ENCODE assay signal across 11 mouse cellular contexts in the genomic region with DNA sequence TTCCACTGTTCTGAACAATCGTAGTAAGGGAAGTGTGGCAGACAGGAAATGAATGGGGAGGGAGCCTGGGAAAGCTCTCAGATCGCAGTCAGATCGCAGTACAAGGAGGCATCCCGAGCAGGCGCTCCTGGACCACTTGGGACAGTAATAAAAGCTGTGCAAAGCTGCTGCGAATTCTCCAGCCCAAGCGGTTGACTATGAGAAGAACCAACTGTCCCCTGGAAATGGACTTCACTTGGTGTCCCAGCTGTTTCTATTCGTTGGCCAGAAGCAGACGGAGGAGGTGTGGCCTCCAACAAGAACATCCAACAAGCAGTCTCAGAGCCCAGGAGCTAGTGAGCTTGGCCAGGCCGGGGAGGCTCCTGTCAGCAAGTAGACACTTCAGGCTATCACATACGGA. TPM values are rescaled to one million over a fixed set of nuclear protein-coding genes. Genes with fewer than 3 reads are reported as not detected.
DNase-seq lines count a peak whose midpoint lies in the region; ATAC-seq and TF ChIP-seq lines count a peak whose summit lies in the region.
"Had no signal": no experiment of that assay in that cellular context is flagged by ENCODE, and none has a peak within 500 bp of the region (broad histone marks: within the 10 kb centered on the region; RNA-seq: fewer than 3 reads in every experiment).

No protein-coding gene starts in this region.

- no peak overlapping the region for H3K27ac ChIP-seq in embryonic facial prominence, embryonic 14.5 days (replicated peaks; ENCODE audit: low read depth, low read length)
- peak overlapping the region; percentile 58 for H3K27ac ChIP-seq in kidney, embryonic 15.5 days
- H3K27ac ChIP-seq in lung, postnatal 0 days (ENCODE audit: low read length), result no peak overlapping the region
- H3K27ac ChIP-seq in left cerebral cortex, adult 2 months, result no peak overlapping the region

- peaks cover 8% of the 10 kb centered on the region; the same call in 1 of the 2 replicates for H3K27me3 ChIP-seq in embryonic facial prominence, embryonic 14.5 days (replicated peaks; ENCODE audit: control insufficient read depth, insufficient read depth, low read length)
- 0 out of 2 replicates have a peak, but pooled peaks cover 6% of the 10 kb centered on the region for H3K27me3 ChIP-seq in kidney, embryonic 15.5 days
- H3K27me3 ChIP-seq in lung, postnatal 0 days (replicated peaks; ENCODE audit: insufficient read depth, low read length), result no peaks in the 10 kb centered on the region

- no peak overlapping the region for H3K4me3 ChIP-seq in embryonic facial prominence, embryonic 14.5 days (ENCODE audit: low read depth, low read length)
- no peak overlapping the region for H3K4me3 ChIP-seq in kidney, embryonic 15.5 days (replicated peaks)
- no peak overlapping the region for H3K4me3 ChIP-seq in lung, postnatal 0 days (ENCODE audit: low read depth, low read length)
- H3K4me3 ChIP-seq in left cerebral cortex, adult 2 months, result no peak overlapping the region

- intact Hi-C loops in left cerebral cortex, adult 2 months (cut with DNase I), result no loop called here

- no peaks in the 10 kb centered on the region for H3K36me3 ChIP-seq in embryonic facial prominence, embryonic 14.5 days (ENCODE audit: control insufficient read depth, insufficient read depth, low read length)
- no peaks in the 10 kb centered on the region for H3K36me3 ChIP-seq in kidney, embryonic 15.5 days
- no peaks in the 10 kb centered on the region for H3K36me3 ChIP-seq in lung, postnatal 0 days (ENCODE audit: insufficient read depth, low read length)

- H3K4me1 ChIP-seq in embryonic facial prominence, embryonic 14.5 days (ENCODE audit: control insufficient read depth, insufficient read depth, low read length), result 0 out of 2 replicates have a peak, but pooled peaks cover 2% of the 10 kb centered on the region
- H3K4me1 ChIP-seq in kidney, embryonic 15.5 days, result peaks cover 24% of the 10 kb centered on the region
- no peaks in the 10 kb centered on the region for H3K4me1 ChIP-seq in lung, postnatal 0 days (ENCODE audit: insufficient read depth, low read depth, low read length)

- H3K9ac ChIP-seq in embryonic facial prominence, embryonic 14.5 days (ENCODE audit: low read depth, low read length), result no peak overlapping the region
- no peak overlapping the region for H3K9ac ChIP-seq in kidney, embryonic 15.5 days
- no peak overlapping the region for H3K9ac ChIP-seq in lung, postnatal 0 days (replicated peaks; ENCODE audit: low read depth)

- 0 out of 2 replicates have a peak, but pooled peaks have one; percentile 17 for TF ChIP-seq EP300 in lung, postnatal 0 days (IDR thresholded peaks at IDR 0.05)

- DNase-seq in embryonic facial prominence, embryonic 14.5 days (ENCODE audit: low spot score), result peak; percentile 53
- DNase-seq in heart, adult 9 months (ENCODE audit: low spot score in 2 of 2), result peak; percentile 73 to 78
- peak; percentile 94 for DNase-seq in lung, postnatal 0 days (ENCODE audit: low spot score)
- DNase-seq in spleen, postnatal 10 days (ENCODE audit: low spot score in 2 of 2), result no peak
- no peak for DNase-seq in left cerebral cortex, adult 2 months (ENCODE audit: extremely low spot score in 1 of 2, low spot score in 2 of 2)
- DNase-seq in thymus, postnatal 36 days, result no peak
- DNase-seq in layer of hippocampus, adult 8-10 months (ENCODE audit: low spot score in 2 of 2), result no peak
- DNase-seq: embryo, embryonic 11 days; layer of hippocampus, postnatal 36 days; right cerebral cortex, adult 18-20 months had no signal

- no peak overlapping the region for H3K4me2 ChIP-seq in embryonic facial prominence, embryonic 14.5 days (ENCODE audit: low read depth, low read length)
- H3K4me2 ChIP-seq in kidney, embryonic 15.5 days, result peak overlapping the region; percentile 24
- no peak overlapping the region for H3K4me2 ChIP-seq in lung, postnatal 0 days (replicated peaks; ENCODE audit: low read depth, low read length)

- H3K9me3 ChIP-seq in embryonic facial prominence, embryonic 14.5 days (ENCODE audit: control insufficient read depth, low read length), result no peaks in the 10 kb centered on the region
- H3K9me3 ChIP-seq in kidney, embryonic 15.5 days (replicated peaks), result no peaks in the 10 kb centered on the region
- H3K9me3 ChIP-seq in lung, postnatal 0 days (ENCODE audit: low read length), result no peaks in the 10 kb centered on the region

- WGBS in embryonic facial prominence, embryonic 14.5 days, result 24% methylated on average over 11 of the region's 11 CpGs
- WGBS in kidney, embryonic 15.5 days, result 11% methylated on average over 11 of the region's 11 CpGs
- 20% methylated on average over 11 of the region's 11 CpGs for WGBS in lung, postnatal 0 days

- no peak for ATAC-seq in embryonic facial prominence, embryonic 14.5 days (ENCODE audit: low read depth)
- peak; percentile 64 for ATAC-seq in kidney, embryonic 15.5 days (replicated peaks; ENCODE audit: low FRiP score)
- ATAC-seq in lung, postnatal 0 days, result peak; percentile 92

- TF ChIP-seq CTCF in lung, postnatal 0 days (IDR thresholded peaks at IDR 0.05), result peak; percentile 36; the same call in 1 of the 2 replicates
- TF ChIP-seq CTCF in left cerebral cortex, adult 2 months (IDR thresholded peaks at IDR 0.05), result no peak

RNA-seq across cellular contexts. Expression of a gene that starts 7.3 kb away (rescaled TPM):
- polyA plus RNA-seq in embryonic facial prominence, embryonic 14.5 days (2014; fragmentation: Nextera tagmentation; extraction: Ambion mirVana), result 54.8 and 56.2 TPM in 2 replicates
- 82.7 and 87.5 TPM in 2 replicates for polyA plus RNA-seq in kidney, embryonic 15.5 days (2015; fragmentation: Nextera tagmentation; extraction: Ambion mirVana)
- polyA plus RNA-seq in lung, postnatal 0 days (2015; fragmentation: Nextera tagmentation; extraction: Ambion mirVana), result 21.6 and 22.9 TPM in 2 replicates
- 10 to 100 TPM; 30.9 to 42.1 TPM for total RNA-seq in left cerebral cortex, adult 2 months (2021)
- 10 to 100 TPM; 34.8 to 37.7 (median 36.7) TPM for total RNA-seq in layer of hippocampus, adult 8-10 months (2022)

RNA-seq across cellular contexts. Expression of a gene that starts 15.7 kb away (rescaled TPM):
- polyA plus RNA-seq in embryonic facial prominence, embryonic 14.5 days (2014; fragmentation: Nextera tagmentation; extraction: Ambion mirVana), result 80.6 and 90.0 TPM in 2 replicates
- polyA plus RNA-seq in kidney, embryonic 15.5 days (2015; fragmentation: Nextera tagmentation; extraction: Ambion mirVana), result 98.1 and 106 TPM in 2 replicates
- polyA plus RNA-seq in lung, postnatal 0 days (2015; fragmentation: Nextera tagmentation; extraction: Ambion mirVana), result 94.7 and 99.7 TPM in 2 replicates
- 10 to 100 TPM; 43.2 to 50.3 TPM for total RNA-seq in left cerebral cortex, adult 2 months (2021)
- total RNA-seq in layer of hippocampus, adult 8-10 months (2022), result 10 to 100 TPM; 44.8 to 62.1 (median 51.2) TPM

RNA-seq across cellular contexts. Expression of a gene that starts 57.3 kb away (rescaled TPM):
- polyA plus RNA-seq in embryonic facial prominence, embryonic 14.5 days (2014; fragmentation: Nextera tagmentation; extraction: Ambion mirVana), result 40.7 and 48.6 TPM in 2 replicates
- 51.0 and 56.6 TPM in 2 replicates for polyA plus RNA-seq in kidney, embryonic 15.5 days (2015; fragmentation: Nextera tagmentation; extraction: Ambion mirVana)
- 33.2 and 35.4 TPM in 2 replicates for polyA plus RNA-seq in lung, postnatal 0 days (2015; fragmentation: Nextera tagmentation; extraction: Ambion mirVana)
- total RNA-seq in left cerebral cortex, adult 2 months (2021), result 10 to 100 TPM; 17.4 to 20.4 TPM
- 10 to 100 TPM; 26.6 to 33.8 (median 32.2) TPM for total RNA-seq in layer of hippocampus, adult 8-10 months (2022)

Comparison
In these comparisons a context has a peak if more than half of its experiments do, and no peak if none do; other contexts are left out.
1. DNase-seq: peak in embryonic facial prominence, embryonic 14.5 days (single experiment), heart, adult 9 months (2 of 2) and lung, postnatal 0 days (single experiment); none in spleen, postnatal 10 days (0 of 2), left cerebral cortex, adult 2 months (0 of 2), thymus, postnatal 36 days (0 of 2) and layer of hippocampus, adult 8-10 months (0 of 2).